Comparison of ENCODE assay signal across 8 mouse cellular contexts in genomic region chr11:30985877-30986624, GRCm38 (mm10). TPM values are rescaled to one million over a fixed set of nuclear protein-coding genes. Genes with fewer than 3 reads are reported as not detected.
DNase-seq lines count a peak whose midpoint lies in the region; ATAC-seq lines count a peak whose summit lies in the region.

Gene Chac2, minus strand, starts transcription at chr11:30986350.

- H3K27ac ChIP-seq in heart, embryonic 10.5 days = peak within 1 kb of the TSS; percentile 88
- peak within 1 kb of the TSS; percentile 81 for H3K27ac ChIP-seq in kidney, embryonic 15.5 days

- peak; percentile 96 for ATAC-seq in erythroblast, adult 5-6 weeks (replicated peaks; ENCODE audit: low FRiP score, poor library complexity, severe bottlenecking)
- ATAC-seq in kidney, embryonic 15.5 days (replicated peaks; ENCODE audit: low FRiP score) = peak; percentile 99
- ATAC-seq in monocyte, adult 5-6 weeks (replicated peaks; ENCODE audit: insufficient number of reproducible peaks, low FRiP score, low TSS enrichment, poor library complexity, severe bottlenecking) = peak; percentile 96

- H3K4me2 ChIP-seq in kidney, embryonic 15.5 days = peak within 1 kb of the TSS; percentile 75

- H3K9ac ChIP-seq in kidney, embryonic 15.5 days = peak within 1 kb of the TSS; percentile 59

- no peaks in the 10 kb centered on the region for H3K27me3 ChIP-seq in heart, embryonic 10.5 days (ENCODE audit: insufficient read depth, poor library complexity, severe bottlenecking)
- H3K27me3 ChIP-seq in kidney, embryonic 15.5 days = no peaks in the 10 kb centered on the region

- H3K4me3 ChIP-seq in heart, embryonic 10.5 days = peak within 1 kb of the TSS; percentile 76
- H3K4me3 ChIP-seq in kidney, embryonic 15.5 days (replicated peaks) = peak within 1 kb of the TSS; percentile 62

- DNase-seq in B cell, adult 2 months = peak; percentile 77
- peak; percentile 97 for DNase-seq in brain, adult 2 months (ENCODE audit: low read depth, low spot score)
- DNase-seq in heart, embryonic 10.5 days (ENCODE audit: low spot score) = peak; percentile 94
- DNase-seq in liver = peak; percentile 93
- DNase-seq in spleen, postnatal 4 days (ENCODE audit: low spot score in 2 of 2) = peak; percentile 87 to 93

- WGBS in heart, embryonic 10.5 days = 2% methylated on average over 22 of the region's 22 CpGs
- WGBS in kidney, embryonic 15.5 days = 1% methylated on average over 22 of the region's 22 CpGs

- no peaks in the 10 kb centered on the region for H3K9me3 ChIP-seq in heart, embryonic 10.5 days
- H3K9me3 ChIP-seq in kidney, embryonic 15.5 days (replicated peaks) = no peaks in the 10 kb centered on the region

- H3K36me3 ChIP-seq in heart, embryonic 10.5 days = no peaks in the 10 kb centered on the region
- peaks cover 7% of the 10 kb centered on the region; the same call in 1 of the 2 replicates for H3K36me3 ChIP-seq in kidney, embryonic 15.5 days

- H3K4me1 ChIP-seq in heart, embryonic 10.5 days = peaks cover 5% of the 10 kb centered on the region; the same call in 1 of the 2 replicates
- peaks cover 6% of the 10 kb centered on the region for H3K4me1 ChIP-seq in kidney, embryonic 15.5 days

RNA-seq across cellular contexts. Expression of gene Chac2, which starts in this region (rescaled TPM):
- 172 and 208 TPM in 2 replicates for total RNA-seq in erythroblast, adult 5-6 weeks (2015; ENCODE audit: low replicate concordance)
- 380 and 474 TPM in 2 replicates for total RNA-seq in erythroblast, adult 5-6 weeks (2017; ENCODE audit: low replicate concordance)
- 12.1 and 12.5 TPM in 2 replicates for polyA plus RNA-seq in heart, embryonic 10.5 days (2016; fragmentation: Nextera tagmentation; extraction: Ambion mirVana)
- 17.7 and 18.8 TPM in 2 replicates for polyA plus RNA-seq in kidney, embryonic 15.5 days (2015; fragmentation: Nextera tagmentation; extraction: Ambion mirVana)
- 10.5 to 18.8 TPM (median 13.8 TPM) in 3 replicates for total RNA-seq in monocyte, adult 5-6 weeks (2017)

Comparison
In these comparisons a context has a peak if more than half of its experiments do, and no peak if none do; other contexts are left out.
1. Peak in every context shown above with its lines: DNase-seq, ATAC-seq, H3K4me3 ChIP-seq and H3K27ac ChIP-seq.